Mouse (Mus musculus) skeletal muscle tissue, adult 2 months (tissue): ENCODE results near the gene Srsf3.

ENCODE experiments used
- DNase-seq: peaks from one replicate; pipeline ENCODE4 v3.0.0-alpha.2; 2012; ENCODE audit warnings: low read depth, low spot score

Gene Srsf3

GRCm38 (mm10) chr17:29044925-29045319 lies 12.5 kb downstream of the Srsf3 start:
- peak; percentile 48 for DNase-seq

GRCm38 (mm10) chr17:29045741-29046530 lies 13.5 kb downstream of the Srsf3 start:
- peak; percentile 46 for DNase-seq

- DNase-seq = no peak
These were observed 14.4 kb downstream of the Srsf3 start for GRCm38 (mm10) chr17:29046863-29047262.

DNA sequence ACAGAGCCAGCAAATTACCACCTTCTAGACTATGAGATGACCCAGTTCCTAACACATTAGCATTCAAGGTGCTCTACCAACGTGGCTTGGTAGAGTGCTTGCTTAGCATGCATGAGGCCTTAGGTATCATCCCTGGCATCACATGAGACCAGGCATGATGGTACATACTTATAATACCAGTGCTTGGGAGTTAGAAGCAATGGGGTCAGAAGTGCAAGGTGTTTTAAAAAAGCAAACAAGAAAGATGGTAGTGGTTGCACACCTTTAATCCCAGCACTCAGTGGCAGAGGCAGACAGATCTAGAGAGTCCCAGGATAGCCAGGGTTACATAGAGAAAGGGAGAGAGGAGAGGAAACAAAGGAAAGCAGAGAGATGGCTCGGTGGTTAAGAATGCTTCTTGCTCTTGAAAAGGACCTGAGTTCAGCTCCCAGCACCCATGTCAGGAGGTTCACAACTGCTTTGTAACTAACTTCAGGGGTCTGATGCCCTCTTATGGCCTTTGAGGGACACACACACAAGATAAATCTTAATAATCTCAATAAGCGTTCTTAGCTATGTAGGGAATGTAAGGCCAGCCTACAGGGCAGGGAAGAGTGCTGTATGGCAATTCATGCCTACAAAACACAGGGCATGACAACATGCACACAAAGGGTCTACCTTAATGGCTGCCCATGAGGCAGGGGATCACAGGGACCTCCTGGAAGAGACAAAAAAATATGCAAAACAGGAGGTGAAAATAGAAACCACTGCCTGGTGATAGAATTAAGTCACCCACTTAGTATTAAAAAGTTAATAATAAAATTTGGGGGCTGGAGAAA lies 15.5 kb downstream of the Srsf3 start:
- DNase-seq = no peak

DNA sequence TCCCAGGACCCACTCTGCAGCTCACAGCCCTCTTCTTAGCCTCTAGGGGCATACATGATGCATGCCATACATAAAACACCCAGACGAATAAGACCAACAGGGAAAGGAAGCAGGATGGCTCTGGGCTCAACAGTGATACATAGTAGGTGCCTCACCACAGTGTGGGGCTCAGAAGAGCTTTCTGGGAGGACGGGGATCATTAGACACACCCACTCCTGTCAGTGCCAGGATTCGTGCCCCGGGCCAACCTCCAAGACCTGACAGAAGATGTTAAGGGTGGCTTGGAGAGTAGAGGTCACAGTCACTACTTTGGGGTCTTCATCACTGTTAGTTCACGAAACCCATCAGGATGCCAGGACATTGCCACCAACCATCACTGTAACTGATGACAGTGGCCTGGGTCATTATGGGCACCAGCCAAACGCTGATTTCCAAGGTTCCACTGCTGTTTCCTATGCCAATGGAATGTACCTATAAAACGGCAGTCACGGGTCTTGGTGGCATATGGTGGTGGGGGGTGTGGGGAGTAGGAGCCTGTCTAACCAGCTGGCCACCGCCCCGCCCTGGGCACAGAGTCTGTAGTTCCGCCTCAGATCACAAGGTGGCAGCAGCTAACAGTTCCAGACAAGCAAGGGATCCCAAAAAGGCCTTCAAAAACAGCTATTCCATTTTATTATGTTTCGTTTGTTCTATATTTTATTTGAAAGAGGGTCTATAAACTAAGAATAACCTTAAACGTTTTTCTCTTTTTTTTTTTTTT lies 16.5 kb downstream of the Srsf3 start:
- DNase-seq = peak; percentile 47

DNA sequence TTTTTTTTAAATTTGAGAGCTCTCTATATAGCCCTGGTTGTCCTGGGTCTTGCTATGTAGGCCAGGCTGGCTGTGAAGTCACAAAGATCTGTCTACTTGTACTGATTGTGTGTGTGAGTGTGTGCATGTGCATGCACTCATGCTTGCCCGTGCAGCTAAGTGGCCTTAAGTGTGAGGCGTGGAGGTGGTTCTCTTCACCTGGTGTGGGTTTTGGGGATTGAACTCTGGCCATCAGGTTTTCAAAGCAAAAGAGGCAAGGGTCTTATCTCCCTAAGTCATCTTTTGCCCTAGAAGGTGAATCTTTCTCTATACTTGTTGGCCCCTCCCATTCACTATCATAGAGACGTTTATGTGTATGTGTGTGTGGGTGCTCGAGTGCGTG lies 17.1 kb downstream of the Srsf3 start:
- no peak for DNase-seq

GRCm38 (mm10) chr17:29049923-29050322 lies 17.5 kb downstream of the Srsf3 start:
- DNase-seq = no peak

DNA sequence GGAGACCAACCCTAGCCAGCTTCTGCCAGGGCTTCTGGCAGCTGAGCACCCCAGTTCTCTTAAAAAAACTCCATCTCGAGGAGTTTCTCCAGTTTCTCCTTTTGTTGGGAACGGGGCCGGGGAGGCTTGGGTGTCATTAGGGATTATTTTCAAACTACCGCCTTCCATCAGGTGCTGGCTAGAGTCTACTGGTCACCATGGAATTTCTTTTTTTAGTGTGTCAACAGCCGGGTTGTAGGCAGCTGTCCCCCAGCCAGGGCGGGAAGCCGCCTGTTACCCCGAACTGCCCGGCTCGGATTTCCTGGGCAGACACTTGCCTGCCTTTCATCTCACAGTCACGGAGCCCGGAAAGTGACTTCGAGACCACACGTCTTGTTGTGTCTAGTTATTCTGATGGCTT lies 18.4 kb downstream of the Srsf3 start:
- DNase-seq = peak; percentile 71

DNA sequence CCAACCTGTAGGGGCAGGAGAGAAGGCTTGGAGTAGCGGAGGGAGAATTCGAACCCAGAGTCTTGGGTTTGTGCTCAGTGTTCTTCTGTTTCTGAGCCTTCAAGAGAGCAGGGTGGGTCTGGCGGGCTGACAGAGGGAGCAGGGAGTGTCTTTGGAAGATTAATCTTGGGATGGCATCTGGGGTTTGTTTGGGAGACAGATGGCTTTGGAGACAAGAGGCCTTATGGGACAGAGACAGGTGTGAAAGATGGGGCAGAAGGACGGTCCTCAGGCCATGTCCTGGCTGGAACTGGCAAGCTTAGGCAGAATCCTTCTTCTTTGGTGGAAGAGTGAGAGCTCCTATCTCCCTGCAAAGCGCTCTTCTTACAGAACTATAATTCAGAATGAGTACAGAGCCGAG lies 20.6 kb downstream of the Srsf3 start:
- no peak for DNase-seq

DNA sequence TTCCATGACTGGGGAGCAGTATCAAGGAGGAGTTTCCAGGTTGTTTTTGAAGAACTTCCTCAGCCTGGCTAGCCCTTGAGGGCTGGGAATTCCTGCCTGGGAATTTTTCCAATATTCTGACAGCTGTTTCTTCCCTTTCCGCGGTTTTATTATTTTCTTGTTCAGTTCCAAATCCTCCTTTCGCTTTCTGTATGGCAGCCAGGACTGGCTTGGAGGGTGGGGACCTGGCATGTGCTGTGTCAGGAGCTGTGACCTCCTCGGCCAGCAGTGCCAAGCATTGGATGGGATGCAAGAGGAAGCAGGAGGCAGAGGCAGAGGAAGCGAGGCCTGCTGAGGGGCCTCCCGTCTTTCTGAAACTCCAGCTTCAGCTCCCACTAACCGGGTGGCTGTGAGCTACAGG lies 21.4 kb downstream of the Srsf3 start:
- DNase-seq = peak; percentile 72

- no peak for DNase-seq
These were observed 22.0 kb downstream of the Srsf3 start for GRCm38 (mm10) chr17:29054429-29054828.

DNA sequence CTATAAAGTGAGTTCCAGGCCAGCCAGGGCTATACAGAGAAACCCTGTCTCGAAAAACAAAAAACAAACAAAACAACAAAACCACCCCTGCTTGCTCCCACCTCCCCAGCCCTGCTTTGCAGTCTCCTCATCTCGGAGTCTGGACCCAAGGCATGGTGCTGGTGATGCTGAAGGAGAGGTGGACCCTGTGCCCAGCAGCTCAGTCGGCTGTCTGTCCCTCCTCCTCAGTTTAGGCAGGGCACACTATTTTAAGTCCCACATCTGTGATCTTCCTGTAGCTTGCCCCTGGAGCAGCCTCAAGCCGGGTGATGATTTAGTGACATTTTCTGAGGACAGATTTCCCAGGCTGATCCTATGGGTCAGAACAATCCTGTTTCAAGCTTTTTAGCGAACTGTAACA lies 23.2 kb downstream of the Srsf3 start:
- no peak for DNase-seq

DNA sequence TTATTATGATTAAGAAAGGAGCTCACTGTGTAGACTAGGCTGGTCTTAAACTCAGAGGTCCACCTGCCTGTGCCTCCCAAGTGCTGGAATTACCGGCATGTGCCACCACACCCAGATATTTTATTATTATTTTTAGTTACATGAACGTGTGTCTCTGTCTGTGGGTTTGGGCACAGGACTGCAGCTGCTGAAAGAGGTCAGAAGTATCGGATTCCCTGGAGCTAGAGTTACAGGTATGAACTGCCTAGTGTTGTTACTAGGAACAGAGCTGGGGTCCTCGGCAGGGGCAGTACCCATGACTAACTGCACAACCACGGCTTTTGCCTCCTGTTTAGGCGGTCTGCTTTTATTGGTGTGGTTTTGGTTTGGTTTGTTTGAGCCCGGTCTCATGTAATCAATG lies 23.8 kb downstream of the Srsf3 start:
- DNase-seq = no peak

- no peak for DNase-seq
These were observed 24.3 kb downstream of the Srsf3 start for GRCm38 (mm10) chr17:29056699-29057151.

DNA sequence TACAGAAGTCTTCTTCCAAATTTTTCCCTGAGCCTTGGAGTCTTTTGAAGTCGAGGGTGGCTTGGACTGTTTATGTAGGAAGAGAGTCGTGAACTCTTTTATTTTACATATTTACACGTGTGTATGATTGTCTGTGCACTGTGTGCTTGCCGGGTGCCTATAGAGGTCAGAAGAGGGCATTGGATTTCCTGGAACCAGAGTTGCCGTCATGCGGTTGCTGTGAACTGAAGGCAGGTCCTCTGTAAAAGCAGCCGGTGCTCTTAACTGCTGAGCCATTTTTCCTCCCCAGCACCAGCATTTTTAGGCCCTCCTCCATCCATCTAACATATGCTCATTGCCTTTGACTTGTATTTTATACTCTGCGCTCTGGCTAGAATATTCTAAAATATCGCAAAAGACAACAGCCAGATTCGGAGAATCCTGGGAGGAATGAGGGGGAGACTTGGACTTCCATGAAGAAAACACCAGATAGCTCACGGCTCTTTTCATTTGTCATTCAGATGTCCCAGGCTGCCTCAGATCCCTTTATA lies 25.0 kb downstream of the Srsf3 start:
- no peak for DNase-seq

DNA sequence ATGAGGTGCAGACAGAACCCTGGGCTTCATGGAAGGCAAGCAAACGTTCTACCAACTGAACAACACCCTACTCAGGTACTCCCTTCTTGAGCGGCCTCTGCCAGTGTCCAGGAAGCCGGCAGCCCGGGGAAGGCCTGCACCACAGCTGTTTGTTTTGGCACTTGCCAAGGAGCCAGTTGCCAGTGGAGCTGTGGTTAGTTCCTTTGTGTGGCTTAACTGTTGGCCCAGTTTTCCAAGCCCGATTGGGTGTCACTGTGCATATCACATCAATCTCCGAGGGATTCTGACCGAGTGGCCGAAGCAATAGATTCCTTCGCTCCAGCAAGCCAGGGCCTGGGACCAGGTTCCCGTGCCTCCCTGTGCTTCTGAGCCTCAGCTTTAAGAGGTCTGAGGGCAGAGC lies 25.5 kb downstream of the Srsf3 start:
- DNase-seq = peak; percentile 54

DNA sequence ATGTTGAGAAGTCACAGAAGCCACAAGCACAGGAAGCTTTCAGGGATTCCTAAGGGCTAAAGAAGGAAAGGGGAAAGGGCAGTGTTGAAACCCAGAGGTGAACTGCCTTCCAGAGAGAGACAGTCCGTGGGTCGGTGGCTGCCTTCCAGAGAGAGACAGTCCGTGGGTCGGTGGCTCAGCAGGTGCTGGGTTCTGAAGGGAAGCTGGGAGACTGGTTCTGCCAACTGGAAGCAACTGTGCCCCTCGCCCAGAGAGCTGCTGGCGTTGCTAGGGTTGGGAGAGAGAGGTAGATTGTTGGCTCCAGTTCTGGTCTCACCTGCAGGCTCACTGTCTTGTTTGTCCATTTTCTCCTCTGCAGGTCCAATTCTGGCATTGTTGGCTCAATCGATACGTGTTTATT lies 26.1 kb downstream of the Srsf3 start:
- no peak for DNase-seq

DNA sequence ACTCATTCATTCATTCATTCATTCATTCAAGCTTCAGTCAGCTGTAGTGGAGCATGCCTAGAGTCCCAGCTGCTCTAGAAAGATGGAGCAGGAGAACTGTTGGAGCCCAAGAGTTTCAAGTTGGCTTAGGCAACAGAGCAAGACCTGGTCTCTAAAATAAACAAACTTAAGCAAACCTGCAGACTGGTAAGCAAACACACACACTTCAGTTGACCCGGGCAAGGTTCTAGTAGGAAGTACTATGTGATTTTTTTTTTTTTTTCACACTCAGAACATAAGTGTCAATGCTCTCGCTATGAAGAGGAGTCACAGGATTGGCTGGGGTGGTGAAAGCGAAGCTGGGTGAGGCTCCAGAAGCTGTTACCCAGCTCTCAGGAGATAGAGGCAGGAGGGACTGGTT lies 27.2 kb downstream of the Srsf3 start:
- DNase-seq = no peak

- DNase-seq = no peak
These were observed 28.5 kb downstream of the Srsf3 start for GRCm38 (mm10) chr17:29060946-29061345.

- DNase-seq = peak; percentile 51
These were observed 29.9 kb downstream of the Srsf3 start for GRCm38 (mm10) chr17:29062119-29063035.
